Mouse (Mus musculus): Measurements from ENCODE around the gene Apoe. TPM values are rescaled to one million over a fixed set of nuclear protein-coding genes. Genes with fewer than 3 reads are reported as not detected.

Apoe gene
- total and polyA plus RNA-seq, 3 experiments, result 33.3 to 61.4 TPM; not detected in 1

GRCm38 (mm10) chr7:19713196-19713595, 14.2 kb upstream of the Apoe start:
- no peak overlapping the region for H3K9ac ChIP-seq (ENCODE audit: control insufficient read depth, low read depth, low read length, poor library complexity, severe bottlenecking)
- TF ChIP-seq RAD21 (IDR thresholded peaks at IDR 0.05; ENCODE audit: low read depth, low read length) (peak; percentile 20; the same call in 1 of the 2 replicates), NRF1 (IDR thresholded peaks at IDR 0.05; ENCODE audit: insufficient read depth, low read depth, low read length, poor library complexity, severe bottlenecking) (no peak), CTCF (IDR thresholded peaks at IDR 0.05 in 2 of 3, conservative IDR thresholded peaks at IDR 0.05 in 1 of 3; ENCODE audit: control insufficient read depth in 1 of 3, insufficient read depth in 1 of 3, low read depth in 2 of 3, low read length in 3 of 3, poor library complexity in 1 of 3, severe bottlenecking in 1 of 3) (peak; percentile 36 to 62 (median 56))
- peak; percentile 55 for DNase-seq (ENCODE audit: low read depth, low spot score)
- H3K27ac ChIP-seq (ENCODE audit: control insufficient read depth, low read depth, low read length), result no peak overlapping the region
- H3K4me1 ChIP-seq (ENCODE audit: control insufficient read depth in 1 of 2, insufficient read depth in 2 of 2, low read length in 2 of 2), result peaks cover 0 to 19% of the 10 kb centered on the region in 2 experiments; a peak in 2 of 4 replicates
- H3K36me3 ChIP-seq (ENCODE audit: control insufficient read depth in 1 of 2, insufficient read depth in 2 of 2, low read length in 2 of 2), result peaks cover 8 to 14% of the 10 kb centered on the region in 2 experiments
- H3K27me3 ChIP-seq (ENCODE audit: control insufficient read depth in 1 of 2, insufficient read depth in 2 of 2, low read length in 2 of 2), result no peaks in the 10 kb centered on the region
- peaks cover 20% of the 10 kb centered on the region for H3K79me2 ChIP-seq (ENCODE audit: control insufficient read depth, insufficient read depth, low read length, poor library complexity)
- no peaks in the 10 kb centered on the region for H3K9me3 ChIP-seq (replicated peaks; ENCODE audit: insufficient read depth, low read length)
- H3K4me3 ChIP-seq (ENCODE audit: control insufficient read depth in 1 of 2, insufficient read depth in 1 of 2, low read depth in 2 of 2, low read length in 2 of 2), result no peak overlapping the region

GRCm38 (mm10) chr7:19712414-19712813, 13.4 kb upstream of the Apoe start:
- H3K9me3 ChIP-seq (replicated peaks; ENCODE audit: insufficient read depth, low read length), result no peaks in the 10 kb centered on the region
- H3K36me3 ChIP-seq (ENCODE audit: control insufficient read depth in 1 of 2, insufficient read depth in 2 of 2, low read length in 2 of 2), result peaks cover 9 to 14% of the 10 kb centered on the region in 2 experiments
- TF ChIP-seq MEF2A (IDR thresholded peaks at IDR 0.05; ENCODE audit: extremely low read depth, insufficient replicate concordance, low read depth, low read length, poor library complexity, severe bottlenecking) (no peak), ELF1 (IDR thresholded peaks at IDR 0.05; ENCODE audit: low read depth, low read length) (no peak), SMC3 (IDR thresholded peaks at IDR 0.05; ENCODE audit: low read depth, low read length) (peak; percentile 60), ZC3H11A (IDR thresholded peaks at IDR 0.05; ENCODE audit: low read depth, low read length) (peak; percentile 16; the same call in 1 of the 2 replicates), CTCF (IDR thresholded peaks at IDR 0.05 in 2 of 3, conservative IDR thresholded peaks at IDR 0.05 in 1 of 3; ENCODE audit: control insufficient read depth in 1 of 3, insufficient read depth in 1 of 3, low read depth in 2 of 3, low read length in 3 of 3, poor library complexity in 1 of 3, severe bottlenecking in 1 of 3) (peak; percentile 19 to 62 (median 42); a peak in 4 of 6 replicates)

GRCm38 (mm10) chr7:19710650-19711049, 11.7 kb upstream of the Apoe start:
- H3K36me3 ChIP-seq (ENCODE audit: control insufficient read depth in 1 of 2, insufficient read depth in 2 of 2, low read length in 2 of 2), result peaks cover 11 to 13% of the 10 kb centered on the region in 2 experiments
- H3K79me2 ChIP-seq (ENCODE audit: control insufficient read depth, insufficient read depth, low read length, poor library complexity), result peaks cover 20% of the 10 kb centered on the region
- H3K9me3 ChIP-seq (replicated peaks; ENCODE audit: insufficient read depth, low read length), result no peaks in the 10 kb centered on the region
- no peak overlapping the region for H3K9ac ChIP-seq (ENCODE audit: control insufficient read depth, low read depth, low read length, poor library complexity, severe bottlenecking)
- TF ChIP-seq ZNF384 (IDR thresholded peaks at IDR 0.05; ENCODE audit: low read depth, low read length) (no peak), ELF1 (IDR thresholded peaks at IDR 0.05; ENCODE audit: low read depth, low read length) (no peak), UBTF (IDR thresholded peaks at IDR 0.05; ENCODE audit: borderline replicate concordance, insufficient read depth, low read depth, low read length) (no peak)
- H3K27ac ChIP-seq (ENCODE audit: control insufficient read depth, low read depth, low read length), result no peak overlapping the region
- peaks cover 0 to 9% of the 10 kb centered on the region in 2 experiments; a peak in 1 of 4 replicates for H3K4me1 ChIP-seq (ENCODE audit: control insufficient read depth in 1 of 2, insufficient read depth in 2 of 2, low read length in 2 of 2)
- H3K4me3 ChIP-seq (ENCODE audit: control insufficient read depth in 1 of 2, insufficient read depth in 1 of 2, low read depth in 2 of 2, low read length in 2 of 2), result no peak overlapping the region
- DNase-seq (ENCODE audit: low read depth, low spot score), result no peak
- no peaks in the 10 kb centered on the region for H3K27me3 ChIP-seq (ENCODE audit: control insufficient read depth in 1 of 2, insufficient read depth in 2 of 2, low read length in 2 of 2)

More at GRCm38 (mm10) chr7:19712414-19712813, 13.4 kb upstream of the Apoe start:
- Histone ChIP-seq H3K4me1 (ENCODE audit: control insufficient read depth in 1 of 2, insufficient read depth in 2 of 2, low read length in 2 of 2) (peaks cover 0 to 18% of the 10 kb centered on the region in 2 experiments; a peak in 2 of 4 replicates), H3K27me3 (ENCODE audit: control insufficient read depth in 1 of 2, insufficient read depth in 2 of 2, low read length in 2 of 2) (no peaks in the 10 kb centered on the region), H3K9ac (ENCODE audit: control insufficient read depth, low read depth, low read length, poor library complexity, severe bottlenecking) (no peak overlapping the region), H3K4me3 (ENCODE audit: control insufficient read depth in 1 of 2, insufficient read depth in 1 of 2, low read depth in 2 of 2, low read length in 2 of 2) (no peak overlapping the region), H3K27ac (ENCODE audit: control insufficient read depth, low read depth, low read length) (no peak overlapping the region), H3K79me2 (ENCODE audit: control insufficient read depth, insufficient read depth, low read length, poor library complexity) (peaks cover 20% of the 10 kb centered on the region)
- DNase-seq (ENCODE audit: low read depth, low spot score), result peak; percentile 51

Measured in MEL (cell line).